Comparison of ENCODE assay signal across 8 mouse cellular contexts in the genomic region with DNA sequence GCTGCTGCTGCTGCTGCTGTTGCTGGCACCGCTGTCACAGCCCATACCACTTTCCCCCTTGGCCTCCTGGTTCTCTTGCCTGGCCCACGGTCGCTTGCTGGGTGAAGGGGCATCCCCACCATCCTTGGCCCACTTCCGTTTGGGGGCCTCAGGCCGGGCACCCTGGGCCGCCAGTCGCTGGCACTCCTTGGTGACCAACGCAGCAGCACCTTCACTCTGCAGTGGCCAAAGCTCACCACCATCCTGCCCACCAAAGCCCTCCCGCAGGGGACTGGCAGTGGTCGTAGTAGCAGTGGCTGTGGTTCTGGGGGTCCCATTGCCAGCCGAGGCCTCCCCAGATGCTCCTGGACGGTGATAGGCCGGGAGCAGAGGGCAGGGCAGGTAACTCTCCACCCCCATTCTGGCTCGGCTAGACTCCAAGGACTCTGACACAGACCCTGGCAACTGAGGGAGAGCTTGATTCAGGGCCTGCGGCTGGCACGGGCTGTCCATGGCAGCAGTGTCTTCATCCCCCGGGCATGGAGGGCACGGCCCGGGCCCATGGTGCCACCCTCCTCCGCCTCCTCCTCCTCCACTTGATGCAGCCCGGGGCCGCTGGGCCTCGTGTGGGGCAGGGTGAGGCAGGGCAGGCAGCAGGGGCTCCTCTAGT. TPM values are rescaled to one million over a fixed set of nuclear protein-coding genes. Genes with fewer than 3 reads are reported as not detected.
DNase-seq lines count a peak whose midpoint lies in the region; ATAC-seq and TF ChIP-seq lines count a peak whose summit lies in the region.

No protein-coding gene starts in this region.

- no peaks in the 10 kb centered on the region for H3K27me3 ChIP-seq in megakaryocyte, embryonic 14.5 days (replicated peaks)
- H3K27me3 ChIP-seq in cerebellum, adult 2 months (ENCODE audit: control insufficient read depth, insufficient read depth, low read length), result no peaks in the 10 kb centered on the region
- H3K27me3 ChIP-seq in neural tube, embryonic 14.5 days (ENCODE audit: control insufficient read depth, insufficient read depth, low read length), result no peaks in the 10 kb centered on the region

- H3K4me1 ChIP-seq in megakaryocyte, embryonic 14.5 days, result peaks cover 75% of the 10 kb centered on the region
- peaks cover 50% of the 10 kb centered on the region for H3K4me1 ChIP-seq in cerebellum, adult 2 months (ENCODE audit: control insufficient read depth, insufficient read depth, low read length)
- peaks cover 57% of the 10 kb centered on the region for H3K4me1 ChIP-seq in neural tube, embryonic 14.5 days (ENCODE audit: control insufficient read depth, insufficient read depth, low read length)

- 12% methylated on average over 23 of the region's 23 CpGs for WGBS in cerebellum, adult 2 months
- 67% methylated on average over 23 of the region's 23 CpGs for WGBS in neural tube, embryonic 14.5 days

- no peak for TF ChIP-seq POLR2A in cerebellum, adult 2 months (IDR thresholded peaks at IDR 0.05; ENCODE audit: borderline replicate concordance, insufficient read depth, low read length)

- intact Hi-C loops in gastrocnemius, postnatal 14 days (cut with DNase I; ENCODE audit: low total_unique reads), result no loop called here

- H3K4me2 ChIP-seq in neural tube, embryonic 14.5 days (ENCODE audit: low read depth, low read length), result peak overlapping the region; percentile 73

- H3K4me3 ChIP-seq in megakaryocyte, embryonic 14.5 days (replicated peaks), result peak overlapping the region; percentile 97
- peak overlapping the region; percentile 95 for H3K4me3 ChIP-seq in cerebellum, adult 2 months (replicated peaks; ENCODE audit: insufficient read depth, low read depth, low read length)
- peak overlapping the region; percentile 70 for H3K4me3 ChIP-seq in neural tube, embryonic 14.5 days (ENCODE audit: low read depth, low read length)

- H3K27ac ChIP-seq in cerebellum, adult 2 months (ENCODE audit: insufficient read depth, low read length), result peak overlapping the region; percentile 97
- H3K27ac ChIP-seq in neural tube, embryonic 14.5 days (ENCODE audit: low read depth, low read length), result no peak overlapping the region

- ATAC-seq in megakaryocyte, adult 5-6 weeks (ENCODE audit: poor library complexity, severe bottlenecking), result no peak
- ATAC-seq in neural tube, embryonic 14.5 days (ENCODE audit: low read depth), result peak; percentile 5; the same call in 1 of the 2 replicates

- no peaks in the 10 kb centered on the region for H3K9me3 ChIP-seq in megakaryocyte, embryonic 14.5 days
- H3K9me3 ChIP-seq in neural tube, embryonic 14.5 days (ENCODE audit: control insufficient read depth, low read length), result no peaks in the 10 kb centered on the region

- TF ChIP-seq CTCF in cerebellum, adult 2 months (IDR thresholded peaks at IDR 0.05; ENCODE audit: borderline replicate concordance, insufficient read depth, low read depth, low read length), result no peak

- peak overlapping the region; percentile 78 for H3K9ac ChIP-seq in neural tube, embryonic 14.5 days (replicated peaks; ENCODE audit: low read depth, low read length)

- DNase-seq in cerebellum, adult 2 months, result peak; percentile 73 to 76
- peak; percentile 45 for DNase-seq in gastrocnemius, postnatal 14 days
- peak; percentile 45 for DNase-seq in kidney, postnatal 10 days
- no peak for DNase-seq in retina, embryonic 14.5 days (ENCODE audit: low spot score)
- no peak for DNase-seq in spleen, adult 12 weeks (ENCODE audit: low spot score)

- peaks cover 75% of the 10 kb centered on the region for H3K36me3 ChIP-seq in megakaryocyte, embryonic 14.5 days (replicated peaks; ENCODE audit: low read length)
- peaks cover 2% of the 10 kb centered on the region; the same call in 1 of the 2 replicates for H3K36me3 ChIP-seq in neural tube, embryonic 14.5 days (ENCODE audit: control insufficient read depth, insufficient read depth, low read length)

RNA-seq across cellular contexts. Expression of a gene that starts 1.5 kb away (rescaled TPM):
- 75.2 and 107 TPM in 2 replicates for polyA plus RNA-seq in megakaryocyte, embryonic 14.5 days (2012; ENCODE audit: insufficient read depth, low replicate concordance)
- 11.1 and 12.5 TPM in 2 replicates for total RNA-seq in megakaryocyte, adult 5-6 weeks (2015)
- total RNA-seq in megakaryocyte, adult 5-6 weeks (2017), result 22.2 and 29.6 TPM in 2 replicates
- polyA plus RNA-seq in cerebellum, adult 2 months (2012; rRNA removed), result 115 and 120 TPM in 2 replicates
- total RNA-seq in gastrocnemius, postnatal 14 days (2021), result 10 to 100 TPM; 83.0 to 87.9 TPM
- 46.9 and 48.3 TPM in 2 replicates for polyA plus RNA-seq in neural tube, embryonic 14.5 days (2014; fragmentation: Nextera tagmentation; extraction: Ambion mirVana)

RNA-seq across cellular contexts. Expression of a gene that starts 11.6 kb away (rescaled TPM):
- polyA plus RNA-seq in megakaryocyte, embryonic 14.5 days (2012; ENCODE audit: insufficient read depth, low replicate concordance), result not detected in 2 replicates
- not detected in 2 replicates for total RNA-seq in megakaryocyte, adult 5-6 weeks (2015)
- not detected in 2 replicates for total RNA-seq in megakaryocyte, adult 5-6 weeks (2017)
- polyA plus RNA-seq in cerebellum, adult 2 months (2012; rRNA removed), result not detected in 2 replicates
- not detected for total RNA-seq in gastrocnemius, postnatal 14 days (2021)
- 0.16 TPM in 1 of 2 replicates, not detected in the other for polyA plus RNA-seq in neural tube, embryonic 14.5 days (2014; fragmentation: Nextera tagmentation; extraction: Ambion mirVana)

RNA-seq across cellular contexts. Expression of a gene that starts 13.6 kb away (rescaled TPM):
- 400 and 700 TPM in 2 replicates for polyA plus RNA-seq in megakaryocyte, embryonic 14.5 days (2012; ENCODE audit: insufficient read depth, low replicate concordance)
- 65.7 and 73.7 TPM in 2 replicates for total RNA-seq in megakaryocyte, adult 5-6 weeks (2015)
- 26.8 and 30.4 TPM in 2 replicates for total RNA-seq in megakaryocyte, adult 5-6 weeks (2017)
- polyA plus RNA-seq in cerebellum, adult 2 months (2012; rRNA removed), result 175 and 176 TPM in 2 replicates
- total RNA-seq in gastrocnemius, postnatal 14 days (2021), result 10 to 100 TPM; 19.7 to 20.0 TPM
- polyA plus RNA-seq in neural tube, embryonic 14.5 days (2014; fragmentation: Nextera tagmentation; extraction: Ambion mirVana), result 100.0 and 100 TPM in 2 replicates

RNA-seq across cellular contexts. Expression of a gene that starts 15.8 kb away (rescaled TPM):
- polyA plus RNA-seq in megakaryocyte, embryonic 14.5 days (2012; ENCODE audit: insufficient read depth, low replicate concordance), result not detected in 2 replicates
- not detected in 2 replicates for total RNA-seq in megakaryocyte, adult 5-6 weeks (2015)
- not detected in 2 replicates for total RNA-seq in megakaryocyte, adult 5-6 weeks (2017)
- not detected in 2 replicates for polyA plus RNA-seq in cerebellum, adult 2 months (2012; rRNA removed)
- total RNA-seq in gastrocnemius, postnatal 14 days (2021), result not detected
- 0.94 TPM in 1 of 2 replicates, not detected in the other for polyA plus RNA-seq in neural tube, embryonic 14.5 days (2014; fragmentation: Nextera tagmentation; extraction: Ambion mirVana)

RNA-seq across cellular contexts. Expression of a gene that starts 15.8 kb away (rescaled TPM):
- not detected in 2 replicates for polyA plus RNA-seq in megakaryocyte, embryonic 14.5 days (2012; ENCODE audit: insufficient read depth, low replicate concordance)
- total RNA-seq in megakaryocyte, adult 5-6 weeks (2015), result not detected in 2 replicates
- total RNA-seq in megakaryocyte, adult 5-6 weeks (2017), result not detected in 2 replicates
- polyA plus RNA-seq in cerebellum, adult 2 months (2012; rRNA removed), result 11.2 and 16.9 TPM in 2 replicates
- total RNA-seq in gastrocnemius, postnatal 14 days (2021), result under 1 TPM; 0.44 to 0.68 TPM
- polyA plus RNA-seq in neural tube, embryonic 14.5 days (2014; fragmentation: Nextera tagmentation; extraction: Ambion mirVana), result 14.7 and 24.4 TPM in 2 replicates

Comparison
In these comparisons a context has a peak if more than half of its experiments do, and no peak if none do; other contexts are left out.
1. DNase-seq: peak in cerebellum, adult 2 months (2 of 2), gastrocnemius, postnatal 14 days (single experiment) and kidney, postnatal 10 days (single experiment); none in retina, embryonic 14.5 days (single experiment) and spleen, adult 12 weeks (single experiment).
2. Peak in every context shown above with its lines, with median percentiles within 50 percentile points of each other: H3K4me3 ChIP-seq.